Comparison of ENCODE assay signal across 19 mouse cellular contexts in the genomic region with DNA sequence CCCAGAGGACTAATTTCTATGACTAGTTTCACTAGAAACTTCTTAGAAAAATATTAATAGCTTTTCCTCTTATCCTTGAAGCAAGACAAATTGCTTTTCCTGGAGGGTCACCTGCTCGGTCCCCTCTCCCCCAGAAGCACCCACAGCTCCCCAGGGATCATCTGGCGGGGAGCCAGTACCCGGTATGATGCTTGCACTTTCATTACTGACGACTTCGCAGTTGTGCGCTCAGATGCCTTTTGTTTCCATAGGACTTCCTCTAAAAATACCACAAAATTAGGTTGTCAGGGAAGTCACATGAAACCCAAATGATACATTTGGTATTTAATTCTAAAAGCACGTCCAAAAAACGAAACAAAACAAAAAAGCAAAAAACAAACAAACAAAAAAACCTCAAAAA. TPM values are rescaled to one million over a fixed set of nuclear protein-coding genes. Genes with fewer than 3 reads are reported as not detected.
"Had no signal": no experiment of that assay in that cellular context is flagged by ENCODE, and none has a peak within 500 bp of the region (broad histone marks: within the 10 kb centered on the region; RNA-seq: fewer than 3 reads in every experiment).

No protein-coding gene starts in this region.

- H3K9ac ChIP-seq: limb, embryonic 13.5 days; liver, embryonic 14.5 days; neural tube, embryonic 15.5 days had no signal

- H3K27me3 ChIP-seq: limb, embryonic 13.5 days; neural tube, embryonic 15.5 days had no signal

- H3K9me3 ChIP-seq: limb, embryonic 13.5 days; midbrain, embryonic 10.5 days; neural tube, embryonic 15.5 days had no signal

- H3K4me3 ChIP-seq: limb, embryonic 13.5 days; midbrain, embryonic 10.5 days; myocyte; neural tube, embryonic 15.5 days had no signal

- H3K4me1 ChIP-seq: limb, embryonic 13.5 days; neural tube, embryonic 15.5 days had no signal

- DNase-seq: layer of hippocampus, adult 9-11 months; layer of hippocampus, postnatal 36 days; lung, adult 18-20 months; midbrain, embryonic 14.5 days; right cerebral cortex, adult 18-20 months; right cerebral cortex, postnatal 25 days; thymus, adult 2 months; thymus, postnatal 25 days had no signal

- H3K27ac ChIP-seq: kidney, postnatal 0 days; limb, embryonic 13.5 days; liver, embryonic 14.5 days; neural tube, embryonic 15.5 days; stomach, postnatal 0 days had no signal

- H3K36me3 ChIP-seq: limb, embryonic 13.5 days; midbrain, embryonic 10.5 days; neural tube, embryonic 15.5 days had no signal

- H3K4me2 ChIP-seq: limb, embryonic 13.5 days; neural tube, embryonic 15.5 days had no signal

RNA-seq across cellular contexts. Expression of gene ccdc198, which starts 55.1 kb away (rescaled TPM):
- total RNA-seq: layer of hippocampus, adult 18-20 months; layer of hippocampus, postnatal 36 days; left cerebral cortex, postnatal 36 days had no signal
- polyA plus RNA-seq: liver, adult 2 months; myocyte; thymus, adult 2 months; urinary bladder, adult 2 months had no signal
